Mouse (Mus musculus) liver, adult 2 months (tissue): Measurements from ENCODE around the gene Pcsk4. TPM values are rescaled to one million over a fixed set of nuclear protein-coding genes. Genes with fewer than 3 reads are reported as not detected.

Source experiments
- DNase-seq: peaks from one replicate; pipeline ENCODE4 v3.0.0-alpha.2; 2011; ENCODE audit warnings: low read depth, low spot score; ENCODE audit errors: extremely low read depth
- H3K27ac ChIP-seq: fragments of 200-500 bp; replicated peaks from 2 replicates; pipeline ENCODE4 v1.5.1; 2012; ENCODE audit warnings: low read depth, mild to moderate bottlenecking, control low read depth, inconsistent platforms, low read length; ENCODE audit not compliant: insufficient read depth
- H3K27me3 ChIP-seq: fragments of 200-500 bp; 2 replicates; pipeline ENCODE4 v1.6.1; 2012; ENCODE audit warnings: mild to moderate bottlenecking, moderate library complexity, low read length, inconsistent platforms; ENCODE audit not compliant: control insufficient read depth, insufficient read depth
- H3K36me3 ChIP-seq: fragments of 200-500 bp; 2 replicates; pipeline ENCODE4 v1.6.1; 2012; ENCODE audit warnings: low read length, inconsistent platforms; ENCODE audit not compliant: control insufficient read depth, insufficient read depth
- H3K4me1 ChIP-seq: fragments of 200-500 bp; 2 replicates; pipeline ENCODE4 v1.6.1; 2011; ENCODE audit warnings: low read length; ENCODE audit not compliant: control insufficient read depth, insufficient read depth
- H3K4me3 ChIP-seq: fragments of 200-500 bp; 2 replicates; pipeline ENCODE4 v1.5.1; 2011; ENCODE audit warnings: low read depth, mild to moderate bottlenecking, control low read depth, low read length, moderate library complexity; ENCODE audit not compliant: insufficient read depth
- H3K79me2 ChIP-seq: fragments of 200-500 bp; 2 replicates; pipeline ENCODE4 v1.6.1; 2012; ENCODE audit warnings: inconsistent platforms, mild to moderate bottlenecking, low read length, moderate library complexity; ENCODE audit not compliant: control insufficient read depth, insufficient read depth
- H3K9ac ChIP-seq: fragments of 200-500 bp; 2 replicates; pipeline ENCODE4 v1.6.1; 2012; ENCODE audit warnings: low read depth, mild to moderate bottlenecking, control low read depth, inconsistent platforms, low read length
- CTCF ChIP-seq: fragments of 200-500 bp; IDR thresholded peaks from 2 replicates; pipeline ENCODE4 v1.5.1; 2011; ENCODE audit warnings: low read depth, low read length, control low read depth
- POLR2A ChIP-seq: fragments of 200-500 bp; IDR thresholded peaks from 2 replicates; pipeline ENCODE4 v1.6.1; 2011; ENCODE audit warnings: low read length, control low read depth; ENCODE audit not compliant: insufficient read depth; ENCODE audit errors: extremely low read depth
- WGBS: fragments of 180-500 bp; shearing (Covaris S2); methylation state at CpG from one replicate; pipeline ENCODE4 v1.1.7; 2018; 5-methylcytosine and 5-hydroxymethylcytosine counted together
- polyA plus RNA-seq: library from polyadenylated mRNA; depleted of rRNA; stranded (reverse); fragments of >200 nt; gene quantifications from 2 replicates; pipeline ENCODE4 v1.2.3, GENCODE M21; 2012; rRNA removed
- total RNA-seq: library from RNA; depleted of rRNA; stranded (reverse); fragments of >200 nt; gene quantifications from 2 replicates; pipeline ENCODE4 v1.2.3, GENCODE M21; 2014; rRNA removed

Gene Pcsk4
- total and polyA plus RNA-seq, 2 experiments, result 12.5 to 21.8 TPM

GRCm38 (mm10) chr10:80281304-80281703 lies 48.0 kb downstream of the Pcsk4 start:
- no peak for TF ChIP-seq CTCF
- Histone ChIP-seq H3K9ac (peak overlapping the region; percentile 51), H3K27me3 (no peaks in the 10 kb centered on the region), H3K27ac (peak overlapping the region; percentile 81), H3K4me1 (peaks cover 20% of the 10 kb centered on the region), H3K36me3 (peaks cover 42% of the 10 kb centered on the region), H3K79me2 (peaks cover 4% of the 10 kb centered on the region; the same call in 1 of the 2 replicates), H3K4me3 (no peak overlapping the region)
- peak; percentile 96 for DNase-seq
- 20% methylated on average over 7 of the region's 7 CpGs for WGBS

GRCm38 (mm10) chr10:80279273-80279672 lies 50.0 kb downstream of the Pcsk4 start:
- Histone ChIP-seq H3K27ac (peak overlapping the region; percentile 21; the same call in 1 of the 2 replicates), H3K36me3 (peaks cover 31% of the 10 kb centered on the region), H3K9ac (no peak overlapping the region), H3K27me3 (no peaks in the 10 kb centered on the region), H3K4me1 (peaks cover 29% of the 10 kb centered on the region), H3K4me3 (no peak overlapping the region), H3K79me2 (peaks cover 7% of the 10 kb centered on the region; the same call in 1 of the 2 replicates)
- 42% methylated on average over 12 of the region's 12 CpGs for WGBS
- TF ChIP-seq POLR2A, result no peak
- TF ChIP-seq CTCF, result no peak
- DNase-seq, result no peak

GRCm38 (mm10) chr10:80278390-80278789 lies 50.9 kb downstream of the Pcsk4 start:
- peaks cover 24% of the 10 kb centered on the region; the same call in 1 of the 2 replicates for H3K36me3 ChIP-seq
- 93% methylated on average over 9 of the region's 9 CpGs for WGBS
- H3K9ac ChIP-seq, result no peak overlapping the region; the same call in 1 of the 2 replicates
- no peak for TF ChIP-seq POLR2A
- TF ChIP-seq CTCF, result no peak
- no peak overlapping the region for H3K4me3 ChIP-seq
- no peaks in the 10 kb centered on the region for H3K27me3 ChIP-seq
- H3K27ac ChIP-seq, result no peak overlapping the region
- peaks cover 15% of the 10 kb centered on the region for H3K79me2 ChIP-seq
- peaks cover 38% of the 10 kb centered on the region for H3K4me1 ChIP-seq
- DNase-seq, result no peak

- peak; percentile 90 for DNase-seq
- TF ChIP-seq POLR2A, result no peak
- TF ChIP-seq CTCF, result no peak
- H3K4me1 ChIP-seq, result peaks cover 41% of the 10 kb centered on the region
- no peaks in the 10 kb centered on the region for H3K27me3 ChIP-seq
- 32% methylated on average over 5 of the region's 5 CpGs for WGBS
- peak overlapping the region; percentile 0; the same call in 1 of the 2 replicates for H3K9ac ChIP-seq
- H3K36me3 ChIP-seq, result peaks cover 19% of the 10 kb centered on the region; the same call in 1 of the 2 replicates
- H3K4me3 ChIP-seq, result no peak overlapping the region
- H3K79me2 ChIP-seq, result peaks cover 21% of the 10 kb centered on the region
- peak overlapping the region; percentile 10 for H3K27ac ChIP-seq
Measured at GRCm38 (mm10) chr10:80276238-80276637, 53.1 kb downstream of the Pcsk4 start.

GRCm38 (mm10) chr10:80273847-80274246 lies 55.5 kb downstream of the Pcsk4 start:
- DNase-seq, result no peak
- Histone ChIP-seq H3K4me1 (peaks cover 52% of the 10 kb centered on the region), H3K36me3 (peaks cover 19% of the 10 kb centered on the region; the same call in 1 of the 2 replicates), H3K27ac (peak overlapping the region; percentile 3; the same call in 1 of the 2 replicates), H3K4me3 (no peak overlapping the region), H3K79me2 (peaks cover 24% of the 10 kb centered on the region), H3K27me3 (no peaks in the 10 kb centered on the region), H3K9ac (peak overlapping the region; percentile 3; the same call in 1 of the 2 replicates)
- 81% methylated on average over 3 of the region's 3 CpGs for WGBS
- TF ChIP-seq CTCF (no peak), POLR2A (no peak)

GRCm38 (mm10) chr10:80271870-80272585 lies 57.3 kb downstream of the Pcsk4 start:
- Histone ChIP-seq H3K79me2 (peaks cover 38% of the 10 kb centered on the region), H3K27me3 (no peaks in the 10 kb centered on the region), H3K27ac (peak overlapping the region; percentile 95), H3K9ac (peak overlapping the region; percentile 64), H3K4me1 (peaks cover 58% of the 10 kb centered on the region), H3K4me3 (no peak overlapping the region), H3K36me3 (peaks cover 6% of the 10 kb centered on the region; the same call in 1 of the 2 replicates)
- 48% methylated on average over 8 of the region's 8 CpGs for WGBS
- TF ChIP-seq POLR2A (no peak), CTCF (no peak)
- peak; percentile 85 for DNase-seq

Other genes starting within 250 kb of the Pcsk4 start
- 8.9 and 11.8 TPM in 2 replicates for gene Sbno2, start 223.9 kb downstream of the Pcsk4 start, total RNA-seq
- 19.2 and 25.9 TPM in 2 replicates for gene Sbno2, start 223.9 kb downstream of the Pcsk4 start, polyA plus RNA-seq
- 71.5 and 75.0 TPM in 2 replicates for gene Stk11, start 213.7 kb downstream of the Pcsk4 start, total RNA-seq
- gene Stk11, start 213.7 kb downstream of the Pcsk4 start, polyA plus RNA-seq, result 96.8 and 110 TPM in 2 replicates
- 144 and 218 TPM in 2 replicates for gene Atp5d, start 190.9 kb downstream of the Pcsk4 start, total RNA-seq
- gene Atp5d, start 190.9 kb downstream of the Pcsk4 start, polyA plus RNA-seq, result 1,387 and 1,558 TPM in 2 replicates
- gene Cbarp, start 188.7 kb downstream of the Pcsk4 start, total RNA-seq, result 0.47 and 0.55 TPM in 2 replicates
- gene Cbarp, start 188.7 kb downstream of the Pcsk4 start, polyA plus RNA-seq, result 1.2 TPM in 2 replicates
- 6.9 and 11.6 TPM in 2 replicates for gene Midn, start 181.2 kb downstream of the Pcsk4 start, total RNA-seq
- 27.4 and 38.8 TPM in 2 replicates for gene Midn, start 181.2 kb downstream of the Pcsk4 start, polyA plus RNA-seq
- 19.5 and 25.9 TPM in 2 replicates for gene Cirbp, start 163.5 kb downstream of the Pcsk4 start, total RNA-seq
- gene Cirbp, start 163.5 kb downstream of the Pcsk4 start, polyA plus RNA-seq, result 31.8 and 37.0 TPM in 2 replicates
- 5.1 and 7.7 TPM in 2 replicates for gene 1600002K03Rik, start 156.6 kb downstream of the Pcsk4 start, total RNA-seq
- 10.0 and 10.4 TPM in 2 replicates for gene 1600002K03Rik, start 156.6 kb downstream of the Pcsk4 start, polyA plus RNA-seq
- gene Efna2, start 150.0 kb downstream of the Pcsk4 start, total RNA-seq, result under 0.01 and 0.07 TPM in 2 replicates
- 0.26 TPM in 2 replicates for gene Efna2, start 150.0 kb downstream of the Pcsk4 start, polyA plus RNA-seq
- 7.1 and 8.7 TPM in 2 replicates for gene Mum1, start 103.1 kb downstream of the Pcsk4 start, total RNA-seq
- gene Mum1, start 103.1 kb downstream of the Pcsk4 start, polyA plus RNA-seq, result 8.4 and 10.1 TPM in 2 replicates
- gene Ndufs7, start 80.4 kb downstream of the Pcsk4 start, total RNA-seq, result 165 and 186 TPM in 2 replicates
- gene Ndufs7, start 80.4 kb downstream of the Pcsk4 start, polyA plus RNA-seq, result 551 and 560 TPM in 2 replicates
- 241 and 277 TPM in 2 replicates for gene Gamt, start 68.5 kb downstream of the Pcsk4 start, total RNA-seq
- gene Gamt, start 68.5 kb downstream of the Pcsk4 start, polyA plus RNA-seq, result 670 and 715 TPM in 2 replicates
- 38.0 and 39.9 TPM in 2 replicates for gene Dazap1, start 68.0 kb downstream of the Pcsk4 start, total RNA-seq
- gene Dazap1, start 68.0 kb downstream of the Pcsk4 start, polyA plus RNA-seq, result 39.9 and 43.5 TPM in 2 replicates
- 510 and 571 TPM in 2 replicates for gene Rps15, start 37.0 kb downstream of the Pcsk4 start, total RNA-seq
- gene Rps15, start 37.0 kb downstream of the Pcsk4 start, polyA plus RNA-seq, result 686 and 1,012 TPM in 2 replicates
- 0.09 and 0.20 TPM in 2 replicates for gene Apc2, start 33.5 kb downstream of the Pcsk4 start, total RNA-seq
- gene Apc2, start 33.5 kb downstream of the Pcsk4 start, polyA plus RNA-seq, result 0.19 and 0.20 TPM in 2 replicates
- gene 2310011J03Rik, start 9.0 kb downstream of the Pcsk4 start, total RNA-seq, result 10.4 and 12.4 TPM in 2 replicates
- gene 2310011J03Rik, start 9.0 kb downstream of the Pcsk4 start, polyA plus RNA-seq, result 25.4 and 25.5 TPM in 2 replicates
- 112 and 185 TPM in 2 replicates for gene Reep6, start 455 bp upstream of the Pcsk4 start, total RNA-seq
- gene Reep6, start 455 bp upstream of the Pcsk4 start, polyA plus RNA-seq, result 384 and 617 TPM in 2 replicates
- 0.28 and 0.40 TPM in 2 replicates for gene Adamtsl5, start 18.9 kb upstream of the Pcsk4 start, total RNA-seq
- 1.4 and 1.6 TPM in 2 replicates for gene Adamtsl5, start 18.9 kb upstream of the Pcsk4 start, polyA plus RNA-seq
- 0.60 and 1.4 TPM in 2 replicates for gene Plk5, start 27.0 kb upstream of the Pcsk4 start, total RNA-seq
- gene Plk5, start 27.0 kb upstream of the Pcsk4 start, polyA plus RNA-seq, result 3.5 and 6.6 TPM in 2 replicates
- 1.0 and 2.6 TPM in 2 replicates for gene Mex3d, start 58.2 kb upstream of the Pcsk4 start, total RNA-seq
- gene Mex3d, start 58.2 kb upstream of the Pcsk4 start, polyA plus RNA-seq, result 2.1 and 2.4 TPM in 2 replicates
- 21.1 and 32.8 TPM in 2 replicates for gene Mbd3, start 70.1 kb upstream of the Pcsk4 start, total RNA-seq
- gene Mbd3, start 70.1 kb upstream of the Pcsk4 start, polyA plus RNA-seq, result 73.5 and 76.7 TPM in 2 replicates
- 1,362 and 1,401 TPM in 2 replicates for gene Uqcr11, start 77.3 kb upstream of the Pcsk4 start, total RNA-seq
- 2,210 and 2,521 TPM in 2 replicates for gene Uqcr11, start 77.3 kb upstream of the Pcsk4 start, polyA plus RNA-seq
- gene Tcf3, start 104.1 kb upstream of the Pcsk4 start, total RNA-seq, result 6.4 and 9.9 TPM in 2 replicates
- 19.6 and 20.2 TPM in 2 replicates for gene Tcf3, start 104.1 kb upstream of the Pcsk4 start, polyA plus RNA-seq
- not detected in 2 replicates for gene Onecut3, start 165.3 kb upstream of the Pcsk4 start, total RNA-seq
- not detected in 2 replicates for gene Onecut3, start 165.3 kb upstream of the Pcsk4 start, polyA plus RNA-seq
- gene Atp8b3, start 209.6 kb upstream of the Pcsk4 start, total RNA-seq, result not detected in 2 replicates
- gene Atp8b3, start 209.6 kb upstream of the Pcsk4 start, polyA plus RNA-seq, result 0.04 TPM in 1 of 2 replicates, not detected in the other
- gene Rexo1, start 232.1 kb upstream of the Pcsk4 start, total RNA-seq, result 4.4 and 5.5 TPM in 2 replicates
- gene Rexo1, start 232.1 kb upstream of the Pcsk4 start, polyA plus RNA-seq, result 28.1 and 36.8 TPM in 2 replicates
- gene Klf16, start 247.8 kb upstream of the Pcsk4 start, total RNA-seq, result 0.74 and 1.3 TPM in 2 replicates
- gene Klf16, start 247.8 kb upstream of the Pcsk4 start, polyA plus RNA-seq, result 4.2 and 5.5 TPM in 2 replicates